10 mouse cellular contexts compared by ENCODE assay signal in genomic region chr9:102424672-102425345, GRCm38 (mm10).
DNase-seq lines count a peak whose midpoint lies in the region; ATAC-seq and TF ChIP-seq lines count a peak whose summit lies in the region.
"Had no signal": no experiment of that assay in that cellular context is flagged by ENCODE, and none has a peak within 500 bp of the region (broad histone marks: within the 10 kb centered on the region; RNA-seq: fewer than 3 reads in every experiment).

No protein-coding gene starts in this region.

- peak in 1 of 2 experiments; percentile 22 for DNase-seq in heart, adult 2 months
- DNase-seq in heart, adult 9 months (ENCODE audit: low spot score in 2 of 2) = no peak
- DNase-seq in lung, postnatal 0 days (ENCODE audit: low spot score) = no peak
- no peak for DNase-seq in lung, postnatal 14 days
- DNase-seq in frontal cortex, postnatal 25 days (ENCODE audit: low spot score in 2 of 2) = no peak
- DNase-seq in frontal cortex, adult 2 months (ENCODE audit: extremely low spot score in 1 of 2, low spot score in 1 of 2) = no peak
- no peak for DNase-seq in cerebellum, adult 9-10 months
- DNase-seq: kidney, adult 9 months had no signal

- H3K9me3 ChIP-seq in lung, postnatal 0 days (ENCODE audit: low read length) = no peaks in the 10 kb centered on the region
- no peaks in the 10 kb centered on the region for H3K9me3 ChIP-seq in limb, embryonic 12.5 days

- 49% methylated on average over 11 of the region's 11 CpGs for WGBS in heart, adult 2 months
- 47% methylated on average over 11 of the region's 11 CpGs for WGBS in lung, postnatal 0 days
- 56% methylated on average over 11 of the region's 11 CpGs for WGBS in limb, embryonic 12.5 days

- H3K27me3 ChIP-seq in heart, adult 2 months (ENCODE audit: control insufficient read depth, insufficient read depth, low read length) = no peaks in the 10 kb centered on the region
- H3K27me3 ChIP-seq in lung, postnatal 0 days (replicated peaks; ENCODE audit: insufficient read depth, low read length) = no peaks in the 10 kb centered on the region
- H3K27me3 ChIP-seq in limb, embryonic 12.5 days = peaks cover 30% of the 10 kb centered on the region

- TF ChIP-seq CTCF in heart, adult 2 months (IDR thresholded peaks at IDR 0.05) = no peak
- TF ChIP-seq CTCF in lung, postnatal 0 days (IDR thresholded peaks at IDR 0.05) = no peak

- no peaks in the 10 kb centered on the region for H3K4me1 ChIP-seq in heart, adult 2 months (ENCODE audit: control insufficient read depth, insufficient read depth, low read length)
- H3K4me1 ChIP-seq in lung, postnatal 0 days (ENCODE audit: insufficient read depth, low read depth, low read length) = 0 out of 2 replicates have a peak, but pooled peaks cover 5% of the 10 kb centered on the region
- H3K4me1 ChIP-seq in limb, embryonic 12.5 days (replicated peaks) = peaks cover 23% of the 10 kb centered on the region

- no peak for TF ChIP-seq EP300 in heart, adult 2 months (IDR thresholded peaks at IDR 0.05; ENCODE audit: insufficient read depth, low read depth, low read length)
- no peak for TF ChIP-seq EP300 in lung, postnatal 0 days (IDR thresholded peaks at IDR 0.05)

- no peak for TF ChIP-seq POLR2A in heart, adult 2 months (IDR thresholded peaks at IDR 0.05; ENCODE audit: insufficient read depth, low read depth, low read length)

- H3K36me3 ChIP-seq in heart, adult 2 months (ENCODE audit: control insufficient read depth, insufficient read depth, low read length) = no peaks in the 10 kb centered on the region
- no peaks in the 10 kb centered on the region for H3K36me3 ChIP-seq in lung, postnatal 0 days (ENCODE audit: insufficient read depth, low read length)
- H3K36me3 ChIP-seq in limb, embryonic 12.5 days = no peaks in the 10 kb centered on the region

- H3K9ac ChIP-seq in heart, adult 2 months (ENCODE audit: low read depth, low read length) = no peak overlapping the region
- no peak overlapping the region for H3K9ac ChIP-seq in lung, postnatal 0 days (replicated peaks; ENCODE audit: low read depth)
- 0 out of 2 replicates have a peak overlapping the region, but pooled peaks have one; percentile 42 for H3K9ac ChIP-seq in limb, embryonic 12.5 days (replicated peaks)
- H3K9ac ChIP-seq: liver, embryonic 14.5 days had no signal

- no peak for ATAC-seq in lung, postnatal 0 days
- no peak for ATAC-seq in limb, embryonic 12.5 days (ENCODE audit: insufficient number of reproducible peaks, insufficient read depth, low FRiP score, low TSS enrichment, low read depth)

- H3K27ac ChIP-seq in heart, adult 2 months = peak overlapping the region; percentile 15; the same call in 1 of the 2 replicates
- H3K27ac ChIP-seq in lung, postnatal 0 days (ENCODE audit: low read length) = no peak overlapping the region
- peak overlapping the region; percentile 92 for H3K27ac ChIP-seq in limb, embryonic 12.5 days
- H3K27ac ChIP-seq: liver, embryonic 14.5 days had no signal

- intact Hi-C loops in heart, adult 2 months (cut with DNase I) = no loop called here

- H3K4me2 ChIP-seq in lung, postnatal 0 days (replicated peaks; ENCODE audit: low read depth, low read length) = 0 out of 2 replicates have a peak overlapping the region, but pooled peaks have one; percentile 12
- H3K4me2 ChIP-seq in limb, embryonic 12.5 days = peak overlapping the region; percentile 40

- no peak overlapping the region for H3K4me3 ChIP-seq in heart, adult 2 months
- no peak overlapping the region for H3K4me3 ChIP-seq in lung, postnatal 0 days (ENCODE audit: low read depth, low read length)
- H3K4me3 ChIP-seq in limb, embryonic 12.5 days (replicated peaks) = no peak overlapping the region

- H3K79me2 ChIP-seq in heart, adult 2 months (replicated peaks; ENCODE audit: control insufficient read depth, insufficient read depth, low read length) = no peaks in the 10 kb centered on the region
